Mouse (Mus musculus) limb, embryonic 10.5 days (tissue): ENCODE measurements around the gene Adgrd1. TPM values are rescaled to one million over a fixed set of nuclear protein-coding genes. Genes with fewer than 3 reads are reported as not detected.
A peak's percentile ranks its signal among the peaks of the same experiment; 100 is the strongest.

Source experiments
- DNase-seq: peaks from one replicate; pipeline ENCODE4 v3.0.0-alpha.2; 2017; ENCODE audit warnings: low spot score
- H3K27ac ChIP-seq: fragments of 300-500 bp; sonication (generic); 2 replicates; pipeline ENCODE4 v1.5.1; 2016; ENCODE audit warnings: mild to moderate bottlenecking
- H3K27me3 ChIP-seq: fragments of 300-500 bp; sonication (generic); 2 replicates; pipeline ENCODE4 v1.6.1; 2016; ENCODE audit warnings: low read depth, mild to moderate bottlenecking; ENCODE audit not compliant: poor library complexity, severe bottlenecking
- H3K36me3 ChIP-seq: fragments of 300-500 bp; sonication (generic); 2 replicates; pipeline ENCODE4 v1.6.1; 2016; ENCODE audit warnings: mild to moderate bottlenecking, moderate library complexity
- H3K4me1 ChIP-seq: fragments of 300-500 bp; sonication (generic); 2 replicates; pipeline ENCODE4 v1.6.1; 2016
- H3K4me3 ChIP-seq: fragments of 300-500 bp; sonication (generic); 2 replicates; pipeline ENCODE4 v1.5.1; 2016; ENCODE audit warnings: mild to moderate bottlenecking, moderate library complexity
- H3K9me3 ChIP-seq: fragments of 300-500 bp; sonication (generic); replicated peaks from 2 replicates; pipeline ENCODE4 v1.6.1; 2016; ENCODE audit warnings: mild to moderate bottlenecking
- WGBS: fragments of 180-500 bp; shearing (Covaris S2); methylation state at CpG from one replicate; pipeline ENCODE4 v1.1.7; 2016; 5-methylcytosine and 5-hydroxymethylcytosine counted together
- polyA plus RNA-seq: library from polyadenylated mRNA; unstranded; fragments of >200 nt; fragmentation: Nextera tagmentation; extraction: Ambion mirVana; gene quantifications from 2 replicates; pipeline ENCODE4 v1.2.1, GENCODE M21; 2016

Gene Adgrd1
- polyA plus RNA-seq, 1 experiment from 2014 or later, result not detected

DNA sequence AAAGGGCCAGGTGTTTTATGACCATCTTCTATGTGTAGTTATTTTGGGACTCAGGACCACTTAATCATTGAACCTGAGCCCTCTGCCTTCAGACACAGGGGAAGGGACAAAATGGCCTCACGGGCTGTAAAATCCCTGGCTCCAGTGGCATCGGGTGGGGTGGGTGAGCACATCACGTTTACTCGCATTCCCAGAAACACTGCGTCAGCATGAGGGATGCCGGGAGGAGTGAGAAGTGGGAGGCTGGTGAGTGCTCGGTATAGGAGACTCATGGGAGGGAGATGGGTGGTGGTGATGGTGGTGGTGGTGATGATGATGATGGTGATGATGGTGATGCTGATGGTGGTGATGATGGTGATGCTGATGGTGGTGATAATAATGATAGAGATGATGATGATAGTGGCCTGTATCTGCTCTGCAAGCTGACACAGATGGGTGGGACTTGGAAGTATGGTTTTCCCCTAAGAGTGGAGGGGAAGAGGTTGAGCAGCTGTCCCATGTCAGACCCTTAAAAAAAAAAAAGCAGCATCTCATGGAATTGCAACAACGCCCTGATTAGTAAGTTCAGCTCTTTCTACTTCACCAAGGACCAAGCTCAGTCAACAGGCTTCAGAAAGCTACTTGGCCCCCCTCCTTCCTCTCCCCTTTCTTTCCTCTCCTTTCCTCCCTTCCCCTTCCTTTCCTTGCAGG, 29.9 kb upstream of the Adgrd1 start:
- Histone ChIP-seq H3K4me3 (no peak overlapping the region), H3K27ac (no peak overlapping the region), H3K27me3 (peaks cover 16% of the 10 kb centered on the region), H3K36me3 (no peaks in the 10 kb centered on the region), H3K9me3 (no peaks in the 10 kb centered on the region), H3K4me1 (peaks cover 18% of the 10 kb centered on the region)
- no peak for DNase-seq
- WGBS, result 84% methylated on average over 8 of the region's 8 CpGs

DNA sequence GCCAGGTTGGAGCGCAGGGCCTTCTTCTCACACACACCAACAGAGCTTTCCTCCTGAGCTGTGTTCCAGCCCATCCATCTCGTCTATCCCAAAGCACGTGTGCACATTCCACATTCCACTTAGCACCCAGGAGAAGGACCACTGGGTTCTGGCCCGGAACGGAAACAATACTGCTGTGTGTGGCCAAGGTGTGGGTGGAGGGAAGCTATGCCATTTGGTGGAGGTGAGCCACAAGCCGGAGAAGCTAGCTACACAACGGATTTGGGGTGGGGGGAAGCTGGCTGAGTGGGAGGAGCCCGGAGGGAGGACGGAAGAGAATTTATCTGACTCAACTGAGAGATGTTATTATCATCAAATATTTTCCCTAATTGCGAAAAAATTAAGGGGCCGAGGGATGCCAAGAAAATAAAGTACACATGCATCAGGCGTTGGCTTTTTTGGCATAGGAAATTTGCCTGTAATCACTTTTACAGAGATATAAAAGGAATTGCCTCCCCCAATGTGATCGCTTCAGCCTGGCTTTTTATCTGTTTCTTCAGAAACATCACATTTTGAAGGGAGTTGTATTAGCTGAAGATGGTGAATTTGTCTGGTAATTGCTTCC, 29.2 kb upstream of the Adgrd1 start:
- 80% methylated on average over 13 of the region's 13 CpGs for WGBS
- Histone ChIP-seq H3K27me3 (peaks cover 10% of the 10 kb centered on the region), H3K36me3 (no peaks in the 10 kb centered on the region)

DNA sequence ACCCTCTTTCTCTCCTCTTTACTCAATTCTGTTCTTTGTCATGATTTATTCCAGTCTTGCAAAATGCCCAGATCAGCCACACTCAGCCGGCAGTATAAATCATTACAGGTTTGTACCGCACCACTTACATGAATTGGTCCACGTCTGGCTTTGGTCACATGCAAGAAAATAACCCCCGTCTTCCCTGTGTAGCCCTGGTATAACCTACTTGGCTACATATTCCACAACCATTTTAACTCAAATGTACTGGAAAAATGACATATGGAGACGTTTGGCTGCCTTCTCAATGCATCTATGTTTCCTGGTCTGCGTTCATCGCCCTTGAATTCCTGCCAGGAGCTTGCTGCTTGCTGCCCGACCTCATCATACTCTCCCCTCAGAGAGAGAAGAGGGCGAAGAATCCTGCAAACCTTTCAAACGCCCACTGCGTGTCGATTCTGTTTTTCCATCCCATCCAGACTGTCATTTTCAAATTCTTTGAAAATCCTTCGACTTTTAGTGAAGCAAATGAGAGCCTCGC, 24.7 kb upstream of the Adgrd1 start:
- no peaks in the 10 kb centered on the region for H3K9me3 ChIP-seq
- no peaks in the 10 kb centered on the region for H3K36me3 ChIP-seq
- H3K4me1 ChIP-seq, result 0 out of 2 replicates have a peak, but pooled peaks cover 6% of the 10 kb centered on the region
- DNase-seq, result no peak
- H3K27me3 ChIP-seq, result 0 out of 2 replicates have a peak, but pooled peaks cover 6% of the 10 kb centered on the region
- no peak overlapping the region for H3K4me3 ChIP-seq
- no peak overlapping the region for H3K27ac ChIP-seq
- 87% methylated on average over 14 of the region's 14 CpGs for whole genome bisulfite sequencing

More for the DNA sequence above, 29.2 kb upstream of the Adgrd1 start:
- Histone ChIP-seq H3K4me1 (peaks cover 18% of the 10 kb centered on the region), H3K9me3 (no peaks in the 10 kb centered on the region), H3K4me3 (no peak overlapping the region), H3K27ac (no peak overlapping the region)
- DNase-seq, result no peak

DNA sequence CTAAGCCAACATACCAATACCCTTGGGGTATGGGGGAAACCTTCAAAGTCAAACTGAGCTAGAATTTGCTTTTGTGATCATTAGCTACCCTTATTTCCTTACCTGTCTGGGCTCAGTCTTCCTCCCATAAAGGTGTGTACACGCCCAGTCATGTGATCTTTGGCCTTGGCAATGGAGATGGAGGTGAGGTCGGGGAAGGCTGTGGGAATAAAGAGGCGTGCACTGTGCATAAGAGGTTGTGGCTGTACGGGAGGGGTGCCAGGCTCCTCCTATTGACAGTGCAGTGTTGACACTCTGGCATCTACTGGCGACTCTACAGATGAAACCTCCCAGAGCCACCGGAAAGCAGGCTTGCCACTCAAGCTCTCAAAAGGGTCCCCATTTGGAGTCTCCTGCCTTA, 23.1 kb upstream of the Adgrd1 start:
- H3K4me1 ChIP-seq, result peaks cover 13% of the 10 kb centered on the region
- H3K27me3 ChIP-seq, result 0 out of 2 replicates have a peak, but pooled peaks cover 3% of the 10 kb centered on the region
- no peak for DNase-seq
- no peak overlapping the region for H3K27ac ChIP-seq
- WGBS, result 82% methylated on average over 6 of the region's 6 CpGs
- no peak overlapping the region for H3K4me3 ChIP-seq
- no peaks in the 10 kb centered on the region for H3K9me3 ChIP-seq
- no peaks in the 10 kb centered on the region for H3K36me3 ChIP-seq

DNA sequence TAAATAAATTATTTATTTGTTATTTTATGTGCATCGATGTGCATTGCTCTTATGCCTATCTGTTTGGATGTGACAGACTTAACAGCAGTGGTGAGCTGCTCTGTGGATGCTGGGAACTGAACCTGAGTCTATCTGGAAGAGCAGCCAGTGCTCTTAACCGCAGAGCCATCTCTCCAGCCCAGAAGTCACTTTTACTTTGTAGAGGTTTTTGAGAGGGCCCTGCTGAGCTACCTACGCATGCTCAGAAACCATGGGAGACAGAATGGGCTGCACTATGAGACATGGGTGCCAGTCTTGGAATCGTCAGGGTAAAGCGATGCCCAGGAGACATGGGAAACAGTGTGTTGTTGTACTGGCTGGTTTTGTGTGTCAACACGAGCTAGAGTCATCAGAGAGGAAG, 20.5 kb upstream of the Adgrd1 start:
- 91% methylated on average over 6 of the region's 6 CpGs for WGBS
- Histone ChIP-seq H3K4me1 (peaks cover 22% of the 10 kb centered on the region), H3K4me3 (no peak overlapping the region), H3K36me3 (no peaks in the 10 kb centered on the region), H3K9me3 (no peaks in the 10 kb centered on the region), H3K27ac (no peak overlapping the region), H3K27me3 (0 out of 2 replicates have a peak, but pooled peaks cover 3% of the 10 kb centered on the region)
- DNase-seq, result no peak

DNA sequence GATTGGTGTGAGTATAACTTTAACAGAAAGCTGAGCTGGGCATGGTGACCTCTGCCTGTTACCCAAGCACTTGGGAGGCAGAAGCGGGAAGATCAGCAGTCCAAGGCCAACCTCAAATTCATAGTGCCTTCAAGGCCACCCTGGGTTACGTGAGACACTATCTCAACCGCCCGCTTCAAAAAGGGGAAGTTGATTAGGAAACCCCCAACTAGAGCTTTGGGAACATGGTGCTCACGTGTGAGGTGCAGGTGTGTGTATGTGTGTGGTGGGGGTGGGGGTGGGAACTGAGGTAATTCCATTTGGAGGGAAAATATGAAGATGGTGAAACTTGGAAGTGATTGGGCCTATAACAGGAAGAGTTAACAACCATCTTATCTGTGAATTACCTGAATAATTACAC, 19.3 kb upstream of the Adgrd1 start:
- no peak overlapping the region for H3K4me3 ChIP-seq
- WGBS, result 92% methylated on average over 5 of the region's 5 CpGs
- DNase-seq, result no peak
- H3K9me3 ChIP-seq, result no peaks in the 10 kb centered on the region
- peaks cover 21% of the 10 kb centered on the region for H3K4me1 ChIP-seq
- no peak overlapping the region for H3K27ac ChIP-seq
- H3K36me3 ChIP-seq, result no peaks in the 10 kb centered on the region
- H3K27me3 ChIP-seq, result 0 out of 2 replicates have a peak, but pooled peaks cover 3% of the 10 kb centered on the region

DNA sequence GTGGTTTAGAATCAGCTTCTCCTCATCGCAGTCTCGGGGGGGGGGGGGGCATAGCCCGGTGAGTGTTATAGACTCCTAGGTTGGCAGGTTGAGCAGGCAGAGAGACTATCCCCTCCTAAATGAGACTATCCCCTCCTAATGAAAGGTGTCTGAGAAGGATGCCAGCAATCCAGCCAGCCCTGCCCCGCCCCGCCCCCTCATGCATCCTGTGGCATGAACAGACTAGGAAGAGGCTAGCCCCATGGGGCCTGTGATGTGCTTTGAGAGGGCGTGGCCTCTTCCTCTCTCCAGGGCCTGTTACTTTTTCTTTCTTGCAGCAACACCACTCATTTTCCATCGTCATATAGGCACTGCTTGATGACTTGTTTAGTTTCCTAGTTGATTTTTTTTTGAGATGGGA, 15.0 kb upstream of the Adgrd1 start:
- H3K36me3 ChIP-seq, result no peaks in the 10 kb centered on the region
- 85% methylated on average over 7 of the region's 7 CpGs for WGBS
- no peaks in the 10 kb centered on the region for H3K9me3 ChIP-seq
- H3K27me3 ChIP-seq, result no peaks in the 10 kb centered on the region
- H3K4me1 ChIP-seq, result peaks cover 17% of the 10 kb centered on the region
- DNase-seq, result no peak
- no peak overlapping the region for H3K4me3 ChIP-seq
- no peak overlapping the region for H3K27ac ChIP-seq

DNA sequence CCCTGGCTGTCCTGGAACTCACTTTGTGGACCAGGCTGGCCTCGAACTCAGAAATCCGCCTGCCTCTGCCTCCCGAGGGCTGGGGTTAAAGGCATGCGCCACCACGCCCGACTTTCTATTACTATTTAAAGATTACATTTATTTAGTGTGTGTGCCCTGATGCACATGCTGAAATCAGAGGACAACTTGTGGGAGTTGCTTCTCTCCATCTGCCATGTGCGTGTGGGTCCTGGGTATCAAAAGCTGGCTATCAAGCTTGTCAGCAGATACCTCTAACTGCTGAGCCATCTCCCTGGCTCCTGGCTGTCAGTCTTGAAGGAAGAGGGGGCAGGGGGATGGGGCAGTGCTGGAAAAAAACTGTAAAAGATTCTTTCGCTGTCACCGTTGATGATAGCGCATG, 11.4 kb upstream of the Adgrd1 start:
- Histone ChIP-seq H3K9me3 (no peaks in the 10 kb centered on the region), H3K27me3 (no peaks in the 10 kb centered on the region), H3K27ac (no peak overlapping the region), H3K36me3 (no peaks in the 10 kb centered on the region), H3K4me3 (no peak overlapping the region), H3K4me1 (peaks cover 8% of the 10 kb centered on the region; the same call in 1 of the 2 replicates)
- no peak for DNase-seq
- 92% methylated on average over 10 of the region's 10 CpGs for WGBS

DNA sequence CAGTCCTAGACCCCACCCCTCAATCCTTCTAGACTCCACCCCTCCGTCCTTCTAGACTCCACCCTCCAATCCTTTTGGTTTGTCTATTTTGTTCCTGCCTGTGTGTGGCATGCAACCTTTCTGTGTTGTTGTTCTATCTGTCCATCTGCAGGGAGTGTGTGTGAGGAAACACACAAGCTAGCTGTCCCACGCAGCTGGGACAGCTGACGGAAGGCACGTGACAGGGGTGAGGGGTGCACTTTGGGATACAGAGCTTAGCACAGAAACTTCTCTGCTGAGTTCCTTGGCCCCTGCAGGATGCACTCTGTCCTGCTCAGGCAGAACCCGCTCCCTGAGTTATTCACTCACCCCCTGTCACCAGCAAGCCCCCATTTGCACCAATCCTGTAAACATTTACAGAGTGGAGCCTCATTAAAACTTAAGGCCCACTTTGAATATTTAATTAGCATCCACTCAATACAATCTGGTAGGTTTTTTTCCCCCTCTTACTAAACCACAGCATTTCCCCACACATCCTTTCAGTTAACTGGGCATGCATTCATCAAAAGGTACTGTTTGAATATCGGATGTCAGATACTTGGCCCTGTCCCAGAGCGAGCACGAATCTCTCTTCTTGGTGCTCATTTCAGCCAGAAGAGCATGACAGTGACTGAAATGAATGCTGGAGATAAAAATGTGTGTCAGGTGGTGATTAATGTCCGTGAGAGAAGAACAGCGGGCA, 4.0 kb upstream of the Adgrd1 start:
- DNase-seq, result no peak
- no peak overlapping the region for H3K27ac ChIP-seq
- peaks cover 16% of the 10 kb centered on the region for H3K4me1 ChIP-seq
- no peak overlapping the region for H3K4me3 ChIP-seq
- no peaks in the 10 kb centered on the region for H3K36me3 ChIP-seq
- H3K27me3 ChIP-seq, result no peaks in the 10 kb centered on the region
- WGBS, result 87% methylated on average over 10 of the region's 10 CpGs
- no peaks in the 10 kb centered on the region for H3K9me3 ChIP-seq

DNA sequence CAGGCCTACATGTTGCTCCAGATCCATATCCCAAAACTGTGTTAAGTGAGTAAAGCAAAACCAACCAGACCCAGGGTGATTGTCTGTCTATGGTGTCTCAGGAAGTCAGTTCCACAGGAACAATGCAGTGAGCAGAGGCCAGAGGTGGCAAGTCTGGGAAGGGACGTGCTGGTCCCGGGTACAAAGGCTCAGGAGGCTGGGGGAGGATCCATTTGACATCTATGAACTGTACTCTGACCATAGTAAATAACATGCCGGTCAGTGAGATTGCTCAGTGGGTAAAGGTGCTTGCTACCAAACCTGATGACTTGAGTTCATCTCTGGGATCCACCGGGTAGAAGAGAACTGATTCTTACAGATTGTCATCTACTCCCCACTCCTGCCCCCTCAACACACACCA, 3.4 kb upstream of the Adgrd1 start:
- no peaks in the 10 kb centered on the region for H3K27me3 ChIP-seq
- no peak for DNase-seq
- H3K4me3 ChIP-seq, result no peak overlapping the region
- WGBS, result 84% methylated on average over 4 of the region's 4 CpGs
- H3K4me1 ChIP-seq, result peaks cover 16% of the 10 kb centered on the region
- H3K27ac ChIP-seq, result no peak overlapping the region
- H3K9me3 ChIP-seq, result no peaks in the 10 kb centered on the region
- no peaks in the 10 kb centered on the region for H3K36me3 ChIP-seq

DNA sequence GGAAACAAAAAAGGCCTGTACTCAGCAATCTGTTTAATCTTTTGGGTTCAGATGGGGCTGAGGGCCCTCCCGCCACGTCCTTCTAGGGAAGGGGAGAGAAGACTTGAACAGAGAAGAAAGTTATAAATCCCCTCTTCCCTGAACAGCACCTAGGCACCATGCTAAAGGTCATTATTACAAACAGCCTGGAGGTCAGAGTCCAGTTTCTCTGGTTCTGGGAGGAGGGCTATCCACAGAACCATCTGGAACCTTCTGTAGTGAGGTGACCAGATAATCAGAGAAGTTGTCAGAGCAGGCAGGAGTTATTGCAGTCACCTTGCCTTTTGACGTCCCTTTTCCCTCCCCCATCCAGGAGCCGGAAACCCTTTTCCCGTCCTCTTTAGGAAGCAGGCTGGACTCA, 2.3 kb upstream of the Adgrd1 start:
- no peak for DNase-seq
- Histone ChIP-seq H3K27ac (no peak overlapping the region), H3K4me3 (no peak overlapping the region), H3K4me1 (peaks cover 16% of the 10 kb centered on the region), H3K36me3 (no peaks in the 10 kb centered on the region), H3K27me3 (no peaks in the 10 kb centered on the region), H3K9me3 (no peaks in the 10 kb centered on the region)
- 46% methylated on average over 5 of the region's 5 CpGs for WGBS

DNA sequence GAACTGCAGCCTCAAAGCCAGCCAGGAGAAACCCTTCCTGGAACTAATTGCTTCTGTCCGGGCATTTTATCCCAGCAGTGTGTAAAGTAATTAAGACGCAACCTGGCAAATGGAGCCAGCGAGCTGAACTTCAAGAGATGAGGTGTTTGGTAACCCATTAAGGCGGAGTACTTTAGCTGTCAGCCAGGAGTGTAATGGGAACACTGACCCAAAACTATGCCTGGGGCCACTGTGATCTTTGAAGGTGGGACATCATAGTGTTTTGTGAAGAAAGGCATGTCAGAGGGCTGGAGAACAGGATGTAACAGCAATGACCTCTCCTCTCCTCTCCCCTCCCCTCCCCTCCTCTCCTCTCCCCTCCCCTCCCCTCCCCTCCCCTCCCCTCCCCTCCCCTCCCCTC, 7.5 kb downstream of the Adgrd1 start:
- H3K27ac ChIP-seq, result no peak overlapping the region
- H3K27me3 ChIP-seq, result no peaks in the 10 kb centered on the region
- 17% methylated on average over 4 of the region's 4 CpGs for WGBS
- H3K4me3 ChIP-seq, result no peak overlapping the region
- peak; percentile 32 for DNase-seq
- no peaks in the 10 kb centered on the region for H3K9me3 ChIP-seq
- H3K4me1 ChIP-seq, result peaks cover 17% of the 10 kb centered on the region
- no peaks in the 10 kb centered on the region for H3K36me3 ChIP-seq

DNA sequence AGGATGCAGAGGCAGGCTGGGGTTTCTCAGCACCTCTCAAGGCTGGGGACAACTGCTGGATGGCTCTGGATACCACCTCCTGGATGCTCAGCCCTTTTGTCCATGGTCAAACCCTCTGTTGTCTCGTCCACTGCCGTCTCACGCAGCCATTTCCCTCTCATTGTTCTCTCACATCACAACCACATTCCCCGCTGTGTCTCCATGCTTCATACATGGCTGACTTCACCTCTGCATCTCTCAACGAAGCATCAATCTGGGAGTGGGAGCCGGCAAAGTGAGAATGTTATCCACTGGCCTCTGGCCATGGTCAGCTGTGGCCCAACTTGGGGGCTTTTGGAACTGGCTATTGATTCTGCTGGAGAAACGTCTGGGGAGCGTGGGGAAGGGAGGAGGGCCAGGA, 15.2 kb downstream of the Adgrd1 start:
- H3K27me3 ChIP-seq, result peaks cover 6% of the 10 kb centered on the region; the same call in 1 of the 2 replicates
- 87% methylated on average over 8 of the region's 8 CpGs for WGBS
- H3K27ac ChIP-seq, result no peak overlapping the region
- peaks cover 14% of the 10 kb centered on the region for H3K4me1 ChIP-seq
- H3K9me3 ChIP-seq, result no peaks in the 10 kb centered on the region
- no peak overlapping the region for H3K4me3 ChIP-seq
- no peaks in the 10 kb centered on the region for H3K36me3 ChIP-seq
- no peak for DNase-seq
